Mouse (Mus musculus): ENCODE results near the gene Prss21.

Prss21 gene

GRCm38 (mm10) chr17:23867756-23868155 lies at the start of gene Prss21:
Gene Prss21, plus strand, starts transcription at chr17:23868056.
- in situ Hi-C loops (cut with MboI, MseI) = loop anchor here (25.0 kb wide), 1 partner anchor 95 kb away; the partner anchor contains the start of gene Sbpl

- in situ Hi-C loops (cut with MboI, MseI) = loop anchor here (25.0 kb wide), 1 partner anchor 1119 kb away; the partner anchor contains the start of gene Mapk8ip3
These were observed 49.3 kb upstream of the Prss21 start for GRCm38 (mm10) chr17:23818579-23818978.

GRCm38 (mm10) chr17:23819235-23819634 lies 48.6 kb upstream of the Prss21 start:
- in situ Hi-C loops (cut with MboI, MseI) = loop anchor here (25.0 kb wide), 1 partner anchor 1118 kb away; the partner anchor contains the start of gene Mapk8ip3

GRCm38 (mm10) chr17:23820731-23821130 lies 47.1 kb upstream of the Prss21 start:
- in situ Hi-C loops (cut with MboI, MseI) = loop anchor here (25.0 kb wide), 1 partner anchor 1117 kb away; the partner anchor contains the start of gene Mapk8ip3

GRCm38 (mm10) chr17:23822094-23822493 lies 45.8 kb upstream of the Prss21 start:
- in situ Hi-C loops (cut with MboI, MseI) = loop anchor here (25.0 kb wide), 1 partner anchor 1115 kb away; the partner anchor contains the start of gene Mapk8ip3

- in situ Hi-C loops (cut with MboI, MseI) = loop anchor here (25.0 kb wide), 1 partner anchor 1114 kb away; the partner anchor contains the start of gene Mapk8ip3
These were observed 44.8 kb upstream of the Prss21 start for GRCm38 (mm10) chr17:23823018-23823417.

GRCm38 (mm10) chr17:23823614-23824013 lies 44.2 kb upstream of the Prss21 start:
- in situ Hi-C loops (cut with MboI, MseI) = loop anchor here (25.0 kb wide), 1 partner anchor 1114 kb away; the partner anchor contains the start of gene Mapk8ip3

GRCm38 (mm10) chr17:23825591-23825990 lies 42.3 kb upstream of the Prss21 start:
- in situ Hi-C loops (cut with MboI, MseI) = no loop called here

- in situ Hi-C loops (cut with MboI, MseI) = no loop called here
These were observed 39.4 kb upstream of the Prss21 start for GRCm38 (mm10) chr17:23828271-23829001.

GRCm38 (mm10) chr17:23829064-23829619 lies 38.7 kb upstream of the Prss21 start, which contains the start of gene Elob:
Gene Elob, minus strand, starts transcription at chr17:23829136.
- in situ Hi-C loops (cut with MboI, MseI) = no loop called here

GRCm38 (mm10) chr17:23831201-23831600 lies 36.7 kb upstream of the Prss21 start:
- in situ Hi-C loops (cut with MboI, MseI) = no loop called here

- in situ Hi-C loops (cut with MboI, MseI) = no loop called here
These were observed 31.8 kb upstream of the Prss21 start, which contains the start of gene Prss33 for GRCm38 (mm10) chr17:23836006-23836575. Gene Prss33, minus strand, starts transcription at chr17:23836056.

- in situ Hi-C loops (cut with MboI, MseI) = no loop called here
These were observed 26.7 kb upstream of the Prss21 start for GRCm38 (mm10) chr17:23841145-23841544.

GRCm38 (mm10) chr17:23843141-23843811 lies 24.6 kb upstream of the Prss21 start:
- in situ Hi-C loops (cut with MboI, MseI) = no loop called here

- in situ Hi-C loops (cut with MboI, MseI) = no loop called here
These were observed 24.0 kb upstream of the Prss21 start, which contains the start of the genes Prss32 and Prss41 for GRCm38 (mm10) chr17:23843812-23844273. Gene Prss32, plus strand, starts transcription at chr17:23843855. Gene Prss41, minus strand, starts transcription at chr17:23844172.

GRCm38 (mm10) chr17:23850028-23850427 lies 17.8 kb upstream of the Prss21 start:
- in situ Hi-C loops (cut with MboI, MseI) = loop anchor here (5.0 to 25.0 kb wide), 3 partner anchors 73 to 645 kb away; partner anchors contain the start of gene Sbpl

- in situ Hi-C loops (cut with MboI, MseI) = loop anchor here (5.0 to 25.0 kb wide), 3 partner anchors 74 to 646 kb away; partner anchors contain the start of gene Sbpl
These were observed 16.8 kb upstream of the Prss21 start for GRCm38 (mm10) chr17:23850853-23851749.

GRCm38 (mm10) chr17:23853292-23853691 lies 14.6 kb upstream of the Prss21 start:
- in situ Hi-C loops (cut with MboI, MseI) = loop anchor here (5.0 to 25.0 kb wide), 3 partner anchors 76 to 648 kb away; partner anchors contain the start of gene Sbpl

- in situ Hi-C loops (cut with MboI, MseI) = loop anchor here (5.0 to 25.0 kb wide), 3 partner anchors 77 to 649 kb away; partner anchors contain the start of gene Sbpl
These were observed 13.6 kb upstream of the Prss21 start for GRCm38 (mm10) chr17:23854229-23854765.
